Mouse (Mus musculus): ENCODE data around the gene Psma6.

Psma6 gene

DNA sequence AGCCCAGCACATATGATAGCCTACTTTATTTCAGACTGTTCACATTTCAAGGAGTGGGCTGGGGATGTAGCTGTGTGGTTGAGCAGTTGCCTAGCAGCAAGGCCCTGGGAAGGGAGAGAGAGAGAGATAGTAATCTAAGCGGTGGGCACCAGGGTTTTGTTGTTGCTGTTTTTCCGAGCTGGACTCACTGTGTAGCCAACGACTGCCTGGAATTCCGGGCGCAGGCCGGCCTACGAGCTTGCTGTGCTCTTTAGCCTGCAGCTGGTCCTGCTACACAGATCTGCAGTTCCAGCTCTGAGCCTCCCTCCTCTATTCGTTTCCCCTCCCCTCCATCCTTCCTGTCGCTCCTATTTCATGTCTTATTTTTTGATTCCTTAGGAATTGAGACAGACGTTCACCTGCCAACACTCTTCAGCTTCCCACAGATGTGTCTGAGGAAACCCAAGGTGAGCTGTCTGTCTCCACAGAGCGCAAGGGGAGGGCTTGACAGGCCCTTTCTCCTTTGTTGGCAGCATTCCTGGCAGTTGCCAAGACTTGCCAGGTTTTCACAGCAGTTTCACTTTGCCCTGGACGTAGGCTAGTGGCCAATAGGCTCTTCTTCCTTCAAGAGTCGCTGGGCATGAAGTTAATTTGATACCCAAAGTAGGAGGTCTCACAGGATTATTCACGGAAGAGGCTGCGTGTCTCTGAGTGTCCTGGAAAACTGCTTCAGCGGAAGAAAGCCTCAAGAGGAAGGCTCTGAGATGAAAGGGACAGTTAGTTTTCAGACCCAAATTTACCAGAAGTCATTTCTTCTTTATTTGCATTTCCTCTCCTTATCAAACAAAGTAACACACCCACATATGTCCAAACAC, 80.2 kb downstream of the Psma6 start:
- no peak for TF ChIP-seq GATA4 (IDR thresholded peaks at IDR 0.05; ENCODE audit: insufficient replicate concordance, low read length)

DNA sequence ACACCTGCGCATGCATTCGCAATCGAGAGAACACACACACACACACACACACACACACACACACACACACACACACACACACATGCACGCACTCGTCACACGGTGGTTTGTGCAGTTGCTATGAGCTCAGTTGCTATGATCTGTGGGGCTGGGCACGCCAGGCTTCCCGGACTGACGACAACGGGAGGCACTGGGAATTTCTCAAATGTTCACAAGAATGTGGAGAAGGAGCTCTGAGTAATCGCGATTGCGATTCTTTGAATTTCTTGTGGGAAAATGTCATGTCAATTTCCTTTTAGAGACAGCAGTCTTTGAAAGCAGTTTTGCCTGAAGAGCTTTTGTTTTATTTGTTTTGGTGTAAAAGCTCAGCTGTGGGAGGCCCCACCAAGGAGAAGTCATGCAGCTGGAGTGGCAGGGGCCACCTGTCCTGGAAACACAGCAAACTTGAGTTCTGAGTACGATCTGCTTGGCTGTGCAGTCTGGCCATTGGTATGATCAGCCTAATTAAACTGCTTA, 80.9 kb downstream of the Psma6 start:
- no peak for TF ChIP-seq GATA4 (IDR thresholded peaks at IDR 0.05; ENCODE audit: insufficient replicate concordance, low read length)

DNA sequence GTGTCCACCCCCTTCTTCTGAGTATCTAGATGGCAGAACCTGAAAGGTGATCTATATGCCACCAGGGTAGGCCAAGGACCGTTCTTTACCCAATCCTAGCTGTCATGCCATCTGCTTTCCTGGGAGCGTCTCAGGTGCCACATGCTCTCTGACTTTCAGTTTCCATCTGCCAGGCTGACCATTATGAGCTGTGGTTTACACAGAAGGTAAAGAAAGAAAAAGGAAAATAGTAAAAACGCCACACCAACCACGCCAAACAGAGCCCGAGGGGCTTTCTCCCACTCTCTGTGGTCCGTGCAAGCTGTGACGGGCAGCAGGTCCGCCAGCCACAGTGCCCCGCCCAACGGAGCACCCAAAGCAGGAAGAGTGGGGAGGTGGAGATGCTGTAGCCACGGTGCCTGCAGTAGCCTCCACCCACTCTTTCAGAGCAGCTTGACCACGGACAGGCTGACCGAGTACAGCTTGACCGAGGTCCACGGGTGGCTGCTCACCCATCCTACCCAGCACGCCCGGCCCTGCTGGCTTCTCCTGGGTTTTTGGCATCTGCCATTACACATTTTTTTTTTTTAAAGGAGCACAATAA, 81.5 kb downstream of the Psma6 start:
- TF ChIP-seq GATA4 (IDR thresholded peaks at IDR 0.05; ENCODE audit: insufficient replicate concordance, low read length), result no peak

- no peak for TF ChIP-seq GATA4 (IDR thresholded peaks at IDR 0.05; ENCODE audit: insufficient replicate concordance, low read length)
These were observed 82.2 kb downstream of the Psma6 start for GRCm38 (mm10) chr12:55466088-55466701.

DNA sequence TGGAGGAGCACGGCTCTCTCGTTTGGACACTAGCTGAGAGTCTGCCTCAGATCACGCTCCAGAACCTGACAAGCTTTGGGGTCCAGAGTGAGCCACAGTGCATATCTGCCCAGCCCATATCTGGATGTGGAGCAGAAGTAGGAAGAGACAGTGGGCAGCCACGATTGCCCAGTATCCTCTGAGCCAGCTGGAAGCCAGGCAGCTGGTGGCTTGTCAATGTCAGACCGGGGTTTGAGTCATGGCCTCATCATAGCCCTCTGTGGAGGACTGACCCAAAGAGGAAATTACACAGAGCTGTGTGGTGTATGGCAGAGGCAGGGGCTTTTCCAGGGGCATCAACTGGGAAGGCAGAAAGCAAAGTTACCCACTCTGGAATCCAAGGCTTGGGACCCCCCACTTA, 82.8 kb downstream of the Psma6 start:
- no peak for TF ChIP-seq GATA4 (IDR thresholded peaks at IDR 0.05; ENCODE audit: insufficient replicate concordance, low read length)

DNA sequence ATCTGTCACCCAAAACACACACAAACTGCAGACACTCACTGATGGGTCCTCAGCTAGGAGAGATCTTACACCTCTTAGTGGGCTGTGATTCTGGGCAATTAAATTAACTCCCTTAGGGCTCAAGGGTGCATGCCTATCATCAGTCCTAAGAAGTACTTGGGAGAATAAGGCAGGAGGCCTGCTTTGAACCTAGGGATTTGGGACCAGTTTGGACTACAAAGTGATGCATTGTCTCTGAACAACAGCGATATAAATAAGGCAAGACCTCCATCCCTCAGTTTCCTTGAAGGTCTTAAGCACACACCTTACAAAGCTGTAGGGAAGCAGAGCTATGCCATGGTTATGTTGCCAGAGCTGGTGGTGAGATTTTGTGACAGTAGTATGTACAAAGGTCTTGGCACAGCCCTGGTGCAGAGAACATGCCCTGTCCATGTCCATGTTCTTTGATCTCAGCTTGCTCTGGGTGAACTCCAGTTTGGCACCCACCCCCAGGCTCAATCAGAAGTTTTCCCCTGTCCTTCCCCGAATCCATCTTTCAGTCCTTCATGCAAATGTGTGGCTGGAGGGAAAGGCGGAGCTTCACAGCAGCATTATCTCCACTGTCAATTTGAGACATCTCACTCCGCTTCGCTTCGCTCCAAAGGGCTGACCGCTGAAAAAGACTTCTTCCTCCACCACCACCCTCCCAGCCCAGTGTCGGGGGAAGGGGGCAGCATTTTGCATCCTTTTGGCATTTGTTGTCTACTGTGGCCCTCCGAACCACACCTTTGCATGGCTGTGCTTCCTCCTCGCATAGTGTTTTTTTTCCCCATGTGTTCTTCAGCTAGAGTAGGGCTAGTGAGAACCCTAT, 83.5 kb downstream of the Psma6 start:
- TF ChIP-seq GATA4 (IDR thresholded peaks at IDR 0.05; ENCODE audit: insufficient replicate concordance, low read length), result 0 out of 2 replicates have a peak, but pooled peaks have one; percentile 8

Measured in liver, adult (tissue).